Mouse (Mus musculus): ENCODE measurements around the gene 4430402I18Rik.

The 4430402I18Rik gene

GRCm38 (mm10) chr19:28902111-28902510, 65.5 kb downstream of the 4430402I18Rik start:
- DNase-seq (ENCODE audit: low spot score in 2 of 2) = no peak

GRCm38 (mm10) chr19:28900771-28901170, 66.8 kb downstream of the 4430402I18Rik start:
- DNase-seq (ENCODE audit: low spot score in 2 of 2) = no peak

- DNase-seq (ENCODE audit: low spot score in 2 of 2) = no peak
These were observed 70.1 kb downstream of the 4430402I18Rik start for GRCm38 (mm10) chr19:28897497-28897896.

GRCm38 (mm10) chr19:28896639-28897038, 71.0 kb downstream of the 4430402I18Rik start:
- no peak for DNase-seq (ENCODE audit: low spot score in 2 of 2)

DNA sequence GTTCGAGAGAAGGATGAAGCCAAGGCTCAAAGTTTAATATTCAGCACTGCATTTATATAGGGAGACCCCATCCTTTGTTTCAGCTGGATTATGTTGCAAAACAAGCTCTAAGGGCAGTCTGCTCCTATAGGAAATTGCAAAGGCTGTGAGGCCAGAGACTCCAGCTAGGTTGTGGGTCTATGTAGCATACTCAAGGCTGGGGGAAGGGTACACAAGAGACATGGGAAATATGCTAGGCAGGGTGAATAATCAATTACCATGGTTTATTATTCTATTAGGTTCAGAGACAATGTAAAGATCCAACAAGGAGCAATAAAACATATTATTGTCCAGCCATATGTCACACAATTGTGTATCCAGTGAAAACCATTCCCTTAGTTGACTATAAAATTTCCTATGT, 75.7 kb downstream of the 4430402I18Rik start:
- no peak for DNase-seq (ENCODE audit: low spot score in 2 of 2)

DNA sequence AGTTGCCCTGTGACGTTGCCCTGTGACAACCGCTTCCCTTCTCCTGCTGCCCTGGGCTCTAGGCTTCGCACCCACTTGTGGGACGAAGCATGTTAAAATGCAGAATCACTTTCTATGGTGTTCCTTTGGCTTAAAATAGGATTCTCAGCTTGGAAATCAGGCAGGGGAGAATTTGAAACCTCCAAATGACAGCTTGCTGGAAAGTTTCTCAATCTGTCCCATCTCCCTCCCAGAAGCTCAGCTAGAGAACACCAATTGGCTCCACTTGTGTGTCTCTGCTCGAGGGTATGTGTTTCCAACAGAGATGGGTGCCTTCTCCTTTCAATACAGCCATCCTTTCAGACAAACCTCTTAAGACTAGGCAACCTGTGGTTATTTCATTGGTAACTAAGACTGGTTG, 76.4 kb downstream of the 4430402I18Rik start:
- no peak for DNase-seq (ENCODE audit: low spot score in 2 of 2)

- no peak for DNase-seq (ENCODE audit: low spot score in 2 of 2)
These were observed 78.3 kb downstream of the 4430402I18Rik start for GRCm38 (mm10) chr19:28889251-28889650.

GRCm38 (mm10) chr19:28888496-28888895, 79.1 kb downstream of the 4430402I18Rik start:
- DNase-seq (ENCODE audit: low spot score in 2 of 2) = peak in 1 of 2 experiments; percentile 21

- DNase-seq (ENCODE audit: low spot score in 2 of 2) = no peak
These were observed 84.5 kb downstream of the 4430402I18Rik start for GRCm38 (mm10) chr19:28883126-28883525.

- DNase-seq (ENCODE audit: low spot score in 2 of 2) = no peak
These were observed 88.1 kb downstream of the 4430402I18Rik start for GRCm38 (mm10) chr19:28879476-28879875.

GRCm38 (mm10) chr19:28870351-28870750, 97.2 kb downstream of the 4430402I18Rik start:
- no peak for DNase-seq (ENCODE audit: low spot score in 2 of 2)

DNA sequence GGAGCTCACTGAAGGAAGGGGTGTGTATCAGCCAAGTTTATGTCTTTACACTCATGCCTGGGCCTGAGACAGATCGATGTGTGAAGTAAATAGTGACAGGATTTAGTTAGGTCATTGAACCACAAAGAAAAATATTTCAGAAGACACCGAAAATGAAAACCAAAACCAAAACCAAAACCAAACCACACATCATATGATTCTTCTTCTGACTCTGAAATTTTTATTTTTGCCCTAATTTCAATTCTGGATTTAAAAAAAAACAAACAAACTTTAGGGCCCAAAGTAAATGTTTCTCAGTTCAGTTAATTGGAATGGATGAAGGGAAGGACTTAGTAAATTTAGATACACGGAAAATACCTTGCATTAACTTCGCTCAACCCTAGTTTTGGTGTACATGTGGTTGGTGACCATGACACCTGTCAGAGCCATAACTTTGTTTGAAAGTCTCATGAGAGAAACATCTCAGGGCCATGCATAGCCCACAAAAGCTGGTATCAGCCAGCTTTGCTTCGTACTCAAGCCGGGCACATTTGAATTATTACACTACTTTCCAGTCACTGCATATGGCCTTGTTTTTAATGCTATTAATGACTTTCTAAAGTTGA, 98.2 kb downstream of the 4430402I18Rik start:
- no peak for DNase-seq (ENCODE audit: low spot score in 2 of 2)

GRCm38 (mm10) chr19:28865501-28865900, 102.1 kb downstream of the 4430402I18Rik start:
- DNase-seq (ENCODE audit: low spot score in 2 of 2) = no peak

GRCm38 (mm10) chr19:28864981-28865380, 102.6 kb downstream of the 4430402I18Rik start:
- no peak for DNase-seq (ENCODE audit: low spot score in 2 of 2)

GRCm38 (mm10) chr19:28863626-28864025, 104.0 kb downstream of the 4430402I18Rik start:
- no peak for DNase-seq (ENCODE audit: low spot score in 2 of 2)

DNA sequence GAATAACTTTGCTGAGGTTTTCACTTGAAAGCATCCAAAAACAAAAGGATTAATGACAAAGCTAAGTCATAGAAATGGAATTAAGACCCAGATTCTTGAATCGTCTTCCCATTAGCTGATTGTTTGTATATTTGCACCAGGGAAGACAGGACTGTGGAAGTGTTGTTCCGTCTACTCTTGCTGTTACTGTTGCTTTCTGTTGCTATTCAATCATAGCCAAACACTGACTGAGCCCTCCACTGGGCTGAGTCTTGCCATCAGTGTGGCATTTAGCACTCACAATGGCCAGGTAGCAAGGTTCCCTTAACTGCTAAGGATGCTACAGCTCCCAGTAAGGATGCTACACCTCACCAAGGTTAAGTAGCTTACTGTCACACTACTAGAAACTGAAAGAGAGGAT, 107.4 kb downstream of the 4430402I18Rik start:
- DNase-seq (ENCODE audit: low spot score in 2 of 2) = no peak

GRCm38 (mm10) chr19:28854831-28855230, 112.8 kb downstream of the 4430402I18Rik start:
- no peak for DNase-seq (ENCODE audit: low spot score in 2 of 2)

DNA sequence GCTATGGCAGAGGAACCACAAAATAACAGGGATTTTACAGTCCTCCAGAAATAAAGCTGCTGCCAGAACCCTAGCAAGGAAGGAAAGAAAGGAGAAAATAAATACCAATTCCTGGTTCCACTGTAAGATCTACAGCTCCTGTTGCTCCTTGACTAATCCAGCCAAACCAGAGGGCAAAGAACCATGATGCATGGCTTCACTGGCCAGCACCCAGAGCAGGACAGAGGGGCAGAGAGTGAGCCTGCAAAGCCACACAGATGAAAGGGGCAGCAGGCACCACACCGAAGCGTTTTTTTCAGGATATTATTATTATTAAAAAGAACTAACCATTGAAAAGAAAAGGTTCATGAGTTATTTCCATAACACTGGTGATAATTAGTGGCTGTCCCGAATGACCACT, 115.6 kb downstream of the 4430402I18Rik start:
- DNase-seq (ENCODE audit: low spot score in 2 of 2) = no peak

- DNase-seq (ENCODE audit: low spot score in 2 of 2) = no peak
These were observed 117.1 kb downstream of the 4430402I18Rik start for GRCm38 (mm10) chr19:28850510-28850909.

DNA sequence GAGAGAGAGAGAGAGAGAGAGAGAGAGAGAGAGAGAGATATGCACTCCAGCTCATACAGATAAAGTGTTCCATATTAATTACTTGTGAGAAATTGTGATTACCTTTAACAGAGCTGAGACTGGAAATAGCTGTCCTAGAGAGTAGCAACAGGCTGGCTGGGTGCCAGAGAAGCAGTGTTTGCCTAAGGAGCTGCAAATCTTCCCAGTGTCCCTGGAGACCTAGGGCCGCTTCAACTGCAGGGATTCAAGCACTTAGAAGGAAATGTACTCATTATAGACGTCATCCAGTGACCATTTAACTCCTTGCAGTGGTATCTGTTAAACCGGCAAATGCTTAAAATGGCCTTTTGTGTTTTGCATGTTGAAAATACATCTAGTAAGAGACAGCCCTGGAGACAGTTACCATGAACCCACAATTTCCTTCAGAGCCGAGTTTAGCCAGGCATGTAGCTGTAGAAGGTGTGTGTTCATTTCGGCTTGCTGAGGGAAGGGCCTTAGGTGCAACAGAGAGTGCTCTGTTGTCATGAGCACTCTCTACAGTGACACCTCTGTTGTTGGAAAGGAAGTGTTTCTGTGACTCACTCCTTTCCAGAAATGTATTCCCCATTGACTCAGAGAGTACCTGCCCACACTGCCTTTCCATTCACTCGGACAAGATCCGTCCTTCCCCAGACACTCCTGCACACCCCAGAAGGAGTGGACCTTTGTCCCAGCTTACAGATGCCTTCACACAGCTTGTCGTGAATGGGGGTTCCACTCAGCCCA, 122.5 kb downstream of the 4430402I18Rik start:
- DNase-seq (ENCODE audit: low spot score in 2 of 2) = no peak
